Mouse (Mus musculus): ENCODE data around the gene Dlgap1. TPM values are rescaled to one million over a fixed set of nuclear protein-coding genes. Genes with fewer than 3 reads are reported as not detected.
"Not testable (repeated sequence)": the region's sequence is repeated elsewhere in the genome, so short reads cannot be mapped to it uniquely, and the experiment has no call there.

Dlgap1 gene
- total RNA-seq, 2 experiments from 2014 or later, result not detected

GRCm38 (mm10) chr17:70511401-70511800, 542.5 kb downstream of the Dlgap1 start:
- no peak for ATAC-seq (replicated peaks; ENCODE audit: low FRiP score, poor library complexity, severe bottlenecking)

- ATAC-seq (replicated peaks; ENCODE audit: low FRiP score, poor library complexity, severe bottlenecking), result no peak
These were observed 544.9 kb downstream of the Dlgap1 start for GRCm38 (mm10) chr17:70513736-70514135.

GRCm38 (mm10) chr17:70516506-70516905, 547.6 kb downstream of the Dlgap1 start:
- no peak for ATAC-seq (replicated peaks; ENCODE audit: low FRiP score, poor library complexity, severe bottlenecking)

- no peak for ATAC-seq (replicated peaks; ENCODE audit: low FRiP score, poor library complexity, severe bottlenecking)
These were observed 548.5 kb downstream of the Dlgap1 start for GRCm38 (mm10) chr17:70517333-70517732.

- no peak for ATAC-seq (replicated peaks; ENCODE audit: low FRiP score, poor library complexity, severe bottlenecking)
These were observed 552.4 kb downstream of the Dlgap1 start for GRCm38 (mm10) chr17:70521058-70521851.

GRCm38 (mm10) chr17:70521971-70522370, 553.1 kb downstream of the Dlgap1 start:
- ATAC-seq (replicated peaks; ENCODE audit: low FRiP score, poor library complexity, severe bottlenecking), result no peak

GRCm38 (mm10) chr17:70525990-70526389, 557.1 kb downstream of the Dlgap1 start:
- ATAC-seq (replicated peaks; ENCODE audit: low FRiP score, poor library complexity, severe bottlenecking), result no peak

GRCm38 (mm10) chr17:70527101-70527500, 558.2 kb downstream of the Dlgap1 start:
- ATAC-seq (replicated peaks; ENCODE audit: low FRiP score, poor library complexity, severe bottlenecking), result no peak

GRCm38 (mm10) chr17:70528196-70529187, 559.6 kb downstream of the Dlgap1 start:
- ATAC-seq (replicated peaks; ENCODE audit: low FRiP score, poor library complexity, severe bottlenecking), result no peak

- ATAC-seq (replicated peaks; ENCODE audit: low FRiP score, poor library complexity, severe bottlenecking), result no peak
These were observed 565.4 kb downstream of the Dlgap1 start for GRCm38 (mm10) chr17:70534321-70534720.

GRCm38 (mm10) chr17:70541816-70542215, 572.9 kb downstream of the Dlgap1 start:
- no peak for ATAC-seq (replicated peaks; ENCODE audit: low FRiP score, poor library complexity, severe bottlenecking)

- no peak for ATAC-seq (replicated peaks; ENCODE audit: low FRiP score, poor library complexity, severe bottlenecking)
These were observed 581.9 kb downstream of the Dlgap1 start for GRCm38 (mm10) chr17:70550793-70551192.

- ATAC-seq (replicated peaks; ENCODE audit: low FRiP score, poor library complexity, severe bottlenecking), result no peak
These were observed 592.7 kb downstream of the Dlgap1 start for GRCm38 (mm10) chr17:70561547-70561946.

- ATAC-seq (replicated peaks; ENCODE audit: low FRiP score, poor library complexity, severe bottlenecking), result no peak
These were observed 602.0 kb downstream of the Dlgap1 start for GRCm38 (mm10) chr17:70570848-70571247.

GRCm38 (mm10) chr17:70583042-70583441, 614.2 kb downstream of the Dlgap1 start:
- no peak for ATAC-seq (replicated peaks; ENCODE audit: low FRiP score, poor library complexity, severe bottlenecking)

GRCm38 (mm10) chr17:70586735-70587425, 618.0 kb downstream of the Dlgap1 start:
- ATAC-seq (replicated peaks; ENCODE audit: low FRiP score, poor library complexity, severe bottlenecking), result no peak

- not testable (repeated sequence) for ATAC-seq (replicated peaks; ENCODE audit: low FRiP score, poor library complexity, severe bottlenecking)
These were observed 619.2 kb downstream of the Dlgap1 start for GRCm38 (mm10) chr17:70587975-70588630.

GRCm38 (mm10) chr17:70588691-70589090, 619.8 kb downstream of the Dlgap1 start:
- no peak for ATAC-seq (replicated peaks; ENCODE audit: low FRiP score, poor library complexity, severe bottlenecking)

- ATAC-seq (replicated peaks; ENCODE audit: low FRiP score, poor library complexity, severe bottlenecking), result no peak
These were observed 620.3 kb downstream of the Dlgap1 start for GRCm38 (mm10) chr17:70589140-70589539.

Measured in erythroid progenitor cell, adult 5-6 weeks (primary cell).